Mouse (Mus musculus): ENCODE data around the gene Syn3.
"Not testable (repeated sequence)": the region's sequence is repeated elsewhere in the genome, so short reads cannot be mapped to it uniquely, and the experiment has no call there.

The Syn3 gene

GRCm38 (mm10) chr10:86468612-86469546 lies 29.8 kb downstream of the Syn3 start:
- no peak for DNase-seq

- DNase-seq: peak; percentile 58
Measured at GRCm38 (mm10) chr10:86463538-86464199, 35.0 kb downstream of the Syn3 start.

- DNase-seq: no peak
Measured at GRCm38 (mm10) chr10:86459643-86460042, 39.1 kb downstream of the Syn3 start.

- DNase-seq: no peak
Measured at GRCm38 (mm10) chr10:86457665-86458209, 41.0 kb downstream of the Syn3 start.

DNA sequence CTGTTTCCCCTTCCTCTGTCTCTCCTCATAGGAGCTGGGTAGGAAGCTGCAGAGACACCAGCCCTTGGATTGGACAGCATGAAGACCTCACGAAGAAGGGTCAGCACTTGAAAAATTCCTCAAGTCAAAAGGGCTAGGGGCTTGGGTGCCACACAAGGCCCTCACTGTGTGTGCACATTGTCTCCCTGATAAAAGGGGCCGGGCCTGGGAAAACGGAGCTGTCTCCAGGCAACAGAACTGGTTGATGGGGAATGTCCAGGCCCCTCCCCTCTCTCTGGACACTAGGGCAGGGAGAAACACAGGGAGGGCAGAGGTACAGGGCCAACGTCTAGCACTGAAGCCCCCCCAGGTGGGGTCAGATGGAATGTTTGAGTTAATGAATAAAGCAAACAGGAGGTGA lies 41.5 kb downstream of the Syn3 start:
- no peak for DNase-seq

GRCm38 (mm10) chr10:86455296-86456055 lies 43.2 kb downstream of the Syn3 start:
- DNase-seq: no peak

GRCm38 (mm10) chr10:86452326-86452995 lies 46.2 kb downstream of the Syn3 start:
- DNase-seq: peak; percentile 10

DNA sequence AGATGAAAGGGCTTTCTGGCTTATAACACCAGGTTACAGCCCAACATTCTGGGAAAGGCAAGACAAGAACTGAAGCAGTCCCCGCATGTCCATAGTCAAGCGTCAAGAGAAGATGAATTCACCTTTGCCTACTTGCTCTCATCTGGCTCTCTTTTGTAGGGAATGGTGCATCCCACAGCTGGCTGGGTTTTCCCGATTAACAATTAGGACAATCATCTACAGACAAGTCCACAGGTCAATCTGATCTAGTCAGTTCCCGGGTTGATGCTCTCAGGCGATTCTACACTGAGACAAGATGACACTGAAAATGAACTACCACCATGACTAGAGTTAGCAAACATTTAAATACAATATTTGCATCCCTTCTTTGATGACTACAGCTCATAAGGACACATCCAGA lies 47.4 kb downstream of the Syn3 start:
- DNase-seq: no peak

- DNase-seq: no peak
Measured at GRCm38 (mm10) chr10:86446649-86447048, 52.0 kb downstream of the Syn3 start.

- no peak for DNase-seq
Measured at GRCm38 (mm10) chr10:86445207-86445606, 53.5 kb downstream of the Syn3 start.

DNA sequence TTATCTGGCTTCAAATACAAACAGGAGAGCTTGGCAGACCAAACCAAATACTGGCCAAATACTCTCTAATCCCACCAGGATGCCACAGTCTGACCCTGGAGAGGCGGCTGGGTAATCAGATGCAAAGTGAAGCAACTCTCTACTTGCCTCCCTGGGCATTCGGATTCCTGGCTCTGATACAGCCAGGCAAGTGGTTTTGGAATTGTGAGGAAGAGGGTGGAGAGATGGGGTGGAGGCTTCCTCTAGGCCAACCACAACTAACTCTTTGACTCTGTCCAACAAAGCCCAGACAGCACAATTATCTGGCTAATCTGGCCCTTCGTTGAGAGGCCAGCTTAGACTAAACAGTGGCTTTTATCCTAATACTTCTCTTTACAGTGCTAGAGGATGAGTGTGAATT lies 54.0 kb downstream of the Syn3 start:
- DNase-seq: no peak

GRCm38 (mm10) chr10:86441765-86442164 lies 56.9 kb downstream of the Syn3 start:
- DNase-seq: no peak

DNA sequence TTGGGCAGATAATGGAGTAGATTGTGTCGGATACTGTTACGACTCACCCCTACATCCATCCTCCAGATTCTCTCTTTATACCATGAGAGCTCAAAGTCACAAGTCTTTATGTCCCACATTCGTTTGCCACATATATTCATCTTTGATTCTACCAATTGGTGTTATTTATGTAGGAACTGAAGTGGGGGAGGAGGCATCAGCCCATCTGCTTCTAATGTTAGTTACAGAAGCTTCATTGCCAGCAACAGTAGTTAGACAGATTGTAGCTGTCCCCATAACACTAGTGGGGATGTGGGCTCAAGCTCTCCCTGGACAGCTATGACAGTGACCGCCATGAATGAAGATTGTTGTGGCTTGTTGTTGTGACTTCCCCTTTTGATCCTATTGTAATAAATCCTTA lies 59.1 kb downstream of the Syn3 start:
- no peak for DNase-seq

GRCm38 (mm10) chr10:86437294-86437693 lies 61.4 kb downstream of the Syn3 start:
- DNase-seq: no peak

- DNase-seq: not testable (repeated sequence)
Measured at GRCm38 (mm10) chr10:86435006-86435405, 63.7 kb downstream of the Syn3 start.

- DNase-seq: no peak
Measured at GRCm38 (mm10) chr10:86429651-86430050, 69.0 kb downstream of the Syn3 start.

DNA sequence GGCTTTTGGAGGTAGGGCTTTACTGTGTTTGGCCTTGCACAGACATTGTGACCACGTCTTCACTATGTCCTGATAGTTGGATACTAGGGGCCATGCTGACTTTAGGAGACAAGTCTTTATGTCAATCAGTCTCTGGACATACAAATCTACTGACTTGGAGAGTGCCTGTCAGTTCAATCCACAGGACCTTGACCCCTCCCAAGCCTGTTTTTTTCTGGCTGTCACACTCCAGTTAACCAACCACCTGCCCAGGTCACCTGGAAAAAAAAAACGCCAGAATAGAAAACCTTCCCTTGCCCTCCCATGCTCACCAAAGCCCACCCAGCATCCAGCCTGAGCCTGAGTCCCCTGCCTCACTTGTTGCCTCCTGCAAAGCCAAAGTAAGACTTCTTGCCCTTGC lies 70.7 kb downstream of the Syn3 start:
- no peak for DNase-seq

DNA sequence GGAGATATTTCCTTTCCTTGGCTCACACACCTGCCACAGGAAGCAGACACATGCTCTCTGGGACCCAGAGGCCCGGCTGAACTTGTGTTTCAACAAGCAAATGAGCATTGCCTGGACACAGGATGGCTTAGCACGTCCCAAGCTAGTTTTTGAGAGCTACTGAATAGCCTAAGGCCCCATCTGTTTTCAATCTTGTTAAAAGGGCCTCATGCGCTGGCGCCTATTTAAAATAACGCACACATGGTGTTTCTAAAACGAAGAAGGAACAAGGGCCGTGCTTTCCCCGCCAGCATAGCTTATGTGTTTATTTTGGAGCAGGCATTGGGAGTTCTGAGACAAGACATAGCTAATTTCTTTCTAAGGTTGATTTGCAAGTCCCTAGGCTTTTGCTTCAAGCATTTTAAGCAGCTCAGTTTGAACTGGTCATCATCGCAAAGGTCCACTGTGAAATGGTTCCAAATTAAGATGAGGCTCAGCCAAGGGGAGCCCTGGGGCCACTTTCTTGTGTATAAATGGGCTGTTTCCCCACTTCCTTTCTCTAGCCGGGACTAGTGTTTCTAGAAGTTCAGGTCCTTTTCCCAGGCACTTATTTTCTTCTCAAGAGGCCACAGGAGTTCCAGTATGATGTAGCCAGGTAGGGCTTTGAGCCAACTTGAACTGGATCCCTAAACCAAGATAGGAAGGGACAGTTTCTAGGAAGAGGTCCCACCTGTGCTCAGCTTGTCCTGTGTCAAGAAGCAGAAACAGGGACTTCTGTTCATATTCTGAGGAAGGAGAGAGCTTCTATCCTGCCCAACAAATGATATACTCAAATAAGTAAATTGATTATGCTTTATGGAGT lies 72.8 kb downstream of the Syn3 start:
- no peak for DNase-seq

- no peak for DNase-seq
Measured at GRCm38 (mm10) chr10:86421731-86422370, 76.8 kb downstream of the Syn3 start.

- no peak for DNase-seq
Measured at GRCm38 (mm10) chr10:86418931-86419330, 79.8 kb downstream of the Syn3 start.

DNA sequence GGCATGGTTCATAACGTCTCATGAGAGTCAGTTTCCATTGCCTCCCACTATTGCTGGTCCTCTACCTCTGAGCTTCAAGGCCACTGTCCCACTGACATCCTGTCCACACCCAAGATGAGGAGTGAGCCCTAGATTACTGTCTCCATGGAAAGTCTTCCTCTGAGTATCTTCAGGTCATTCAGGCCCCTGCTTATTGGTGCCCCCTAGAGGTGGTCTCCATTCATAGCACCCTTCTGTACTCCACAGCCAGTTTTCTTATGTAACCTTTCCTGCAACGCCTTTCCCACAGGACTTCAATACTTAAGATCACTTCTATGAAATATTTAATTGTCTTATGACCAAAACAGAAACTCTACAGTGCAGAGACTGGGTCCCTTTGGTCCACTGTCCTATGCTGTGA lies 80.4 kb downstream of the Syn3 start:
- no peak for DNase-seq

All from thymus, postnatal 14 days (tissue).